Mouse (Mus musculus) stomach, postnatal 0 days (tissue): ENCODE measurements around the gene Rasgrp2.

Experiments used
- CTCF ChIP-seq: IDR thresholded peaks from 2 replicates; pipeline ENCODE4 v1.5.1; 2016; ENCODE audit warnings: antibody characterized with exemption, low read depth, mild to moderate bottlenecking, moderate library complexity
- EP300 ChIP-seq: optimal IDR thresholded peaks from 2 replicates; pipeline ENCODE3; 2016; ENCODE audit warnings: antibody characterized with exemption

- TF ChIP-seq EP300 (no peak), CTCF (no peak)
Measured at GRCm38 (mm10) chr19:6398447-6399284, 474 bp upstream of the Rasgrp2 start.
